Mouse (Mus musculus): ENCODE data around the gene Dusp27. TPM values are rescaled to one million over a fixed set of nuclear protein-coding genes. Genes with fewer than 3 reads are reported as not detected.

The Dusp27 gene
- polyA plus RNA-seq (2014; fragmentation: Nextera tagmentation; extraction: Ambion mirVana) = 0.51 and 1.00 TPM in 2 replicates

DNA sequence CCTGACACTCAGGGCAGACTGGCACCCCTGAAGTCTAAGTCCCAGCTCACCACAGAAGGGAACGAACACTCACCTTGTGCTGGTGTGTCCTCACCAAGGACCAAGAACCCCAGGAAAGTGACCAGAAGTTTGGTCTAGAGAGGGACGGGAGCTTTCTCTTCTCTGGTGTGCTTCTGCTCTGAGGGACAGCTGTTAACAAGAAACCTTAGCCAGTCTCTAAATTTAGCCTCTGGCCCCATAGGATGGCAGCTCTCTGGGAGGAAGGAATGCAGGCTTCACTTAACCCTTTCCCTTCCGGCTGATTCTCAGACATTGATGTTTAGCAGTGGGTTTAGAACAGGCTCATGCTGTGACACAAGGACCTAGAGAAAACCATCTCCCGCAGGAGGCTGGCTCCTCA is at the start of gene Dusp27:
Dusp27 (minus strand) TSS at position 204 of the 400 bp plus-strand sequence.
- Histone ChIP-seq H3K4me1 (ENCODE audit: control insufficient read depth, insufficient read depth, low read length) (no peaks in the 10 kb centered on the region), H3K4me2 (ENCODE audit: low read length) (no peak within 1 kb of the TSS), H3K9ac (replicated peaks; ENCODE audit: low read length) (no peak within 1 kb of the TSS), H3K36me3 (ENCODE audit: control insufficient read depth, insufficient read depth, low read length) (no peaks in the 10 kb centered on the region), H3K27ac (replicated peaks; ENCODE audit: low read depth, low read length) (no peak within 1 kb of the TSS), H3K4me3 (replicated peaks; ENCODE audit: low read depth, low read length) (no peak within 1 kb of the TSS), H3K9me3 (ENCODE audit: control insufficient read depth, low read length) (no peaks in the 10 kb centered on the region), H3K27me3 (ENCODE audit: control insufficient read depth, insufficient read depth, low read length) (no peaks in the 10 kb centered on the region)
- ATAC-seq (ENCODE audit: low FRiP score, low TSS enrichment) = no peak
- 58% methylated on average over 4 of the region's 4 CpGs for WGBS
- DNase-seq = no peak

DNA sequence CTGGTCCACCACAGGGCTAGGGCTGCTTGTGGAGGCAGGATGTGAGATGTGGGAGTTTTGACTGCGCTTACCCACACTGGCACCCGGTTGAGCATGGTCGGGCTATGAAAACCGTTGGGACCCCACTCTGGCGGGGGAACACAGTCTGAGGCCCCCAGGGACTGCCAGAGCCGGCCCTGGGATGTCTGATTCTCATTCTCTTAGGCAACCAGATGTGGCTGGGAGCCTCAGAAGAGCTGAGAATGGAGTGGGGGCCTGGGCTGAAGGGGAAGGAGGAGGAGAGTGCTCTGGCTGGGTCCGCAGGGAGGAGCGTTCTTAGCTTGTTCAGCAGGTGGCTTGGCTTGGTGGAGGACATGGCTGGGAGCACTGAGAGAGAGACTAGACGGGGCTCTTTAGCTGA is 45.9 kb upstream of the Dusp27 start:
- Histone ChIP-seq H3K4me3 (replicated peaks; ENCODE audit: low read depth, low read length) (no peak overlapping the region), H3K27me3 (ENCODE audit: control insufficient read depth, insufficient read depth, low read length) (no peaks in the 10 kb centered on the region), H3K4me2 (ENCODE audit: low read length) (no peak overlapping the region), H3K4me1 (ENCODE audit: control insufficient read depth, insufficient read depth, low read length) (no peaks in the 10 kb centered on the region), H3K36me3 (ENCODE audit: control insufficient read depth, insufficient read depth, low read length) (no peaks in the 10 kb centered on the region), H3K9ac (replicated peaks; ENCODE audit: low read length) (no peak overlapping the region), H3K27ac (replicated peaks; ENCODE audit: low read depth, low read length) (no peak overlapping the region), H3K9me3 (ENCODE audit: control insufficient read depth, low read length) (no peaks in the 10 kb centered on the region)
- ATAC-seq (ENCODE audit: low FRiP score, low TSS enrichment) (no peak), DNase-seq (no peak)
- WGBS = 80% methylated on average over 9 of the region's 9 CpGs

DNA sequence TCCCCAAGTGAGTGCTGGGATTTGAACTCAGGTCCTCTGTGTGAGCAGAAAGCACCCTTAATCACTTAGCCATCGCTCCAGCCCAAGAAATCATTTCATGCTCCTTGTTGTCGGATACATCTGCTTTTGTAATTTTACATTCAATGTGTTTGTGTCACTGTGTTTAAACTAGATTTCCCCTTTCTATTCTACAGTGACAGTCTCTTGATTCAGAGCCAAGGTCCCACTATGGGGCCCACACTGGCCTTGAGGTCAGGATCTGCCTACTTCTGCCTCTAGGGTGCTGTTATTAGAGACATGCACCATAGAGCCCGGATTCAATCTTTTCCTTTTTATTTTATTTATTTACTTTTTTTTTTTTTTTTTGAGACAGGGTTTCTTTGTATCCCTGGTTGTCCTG is 45.3 kb upstream of the Dusp27 start:
- H3K36me3 ChIP-seq (ENCODE audit: control insufficient read depth, insufficient read depth, low read length) = no peaks in the 10 kb centered on the region
- no peak overlapping the region for H3K9ac ChIP-seq (replicated peaks; ENCODE audit: low read length)
- H3K4me1 ChIP-seq (ENCODE audit: control insufficient read depth, insufficient read depth, low read length) = no peaks in the 10 kb centered on the region
- H3K9me3 ChIP-seq (ENCODE audit: control insufficient read depth, low read length) = no peaks in the 10 kb centered on the region
- no peak for ATAC-seq (ENCODE audit: low FRiP score, low TSS enrichment)
- 86% methylated on average over 3 of the region's 3 CpGs for WGBS
- no peak for DNase-seq
- no peak overlapping the region for H3K4me2 ChIP-seq (ENCODE audit: low read length)
- no peak overlapping the region for H3K4me3 ChIP-seq (replicated peaks; ENCODE audit: low read depth, low read length)
- H3K27ac ChIP-seq (replicated peaks; ENCODE audit: low read depth, low read length) = no peak overlapping the region
- H3K27me3 ChIP-seq (ENCODE audit: control insufficient read depth, insufficient read depth, low read length) = no peaks in the 10 kb centered on the region

DNA sequence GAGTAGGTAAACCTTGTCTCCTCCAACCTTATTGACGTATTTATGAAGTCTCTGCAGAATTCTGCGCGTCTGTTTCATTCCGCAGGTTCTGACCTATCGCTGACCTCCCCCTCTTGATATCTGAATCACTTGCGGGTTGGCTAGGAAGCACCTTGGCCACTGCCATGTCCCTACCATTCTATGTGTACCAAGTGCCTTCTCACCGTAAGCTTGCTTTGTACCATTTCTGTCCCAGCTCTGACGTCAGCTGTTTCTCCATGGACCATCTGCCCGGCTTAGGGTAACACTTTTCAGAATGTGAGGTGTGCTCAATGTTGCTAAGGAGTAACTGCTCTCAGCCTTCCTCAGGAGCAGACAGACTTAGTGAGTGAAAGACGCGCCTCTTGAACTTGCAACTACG is 43.1 kb upstream of the Dusp27 start:
- DNase-seq = no peak
- H3K4me3 ChIP-seq (replicated peaks; ENCODE audit: low read depth, low read length) = no peak overlapping the region
- no peaks in the 10 kb centered on the region for H3K9me3 ChIP-seq (ENCODE audit: control insufficient read depth, low read length)
- H3K4me1 ChIP-seq (ENCODE audit: control insufficient read depth, insufficient read depth, low read length) = no peaks in the 10 kb centered on the region
- WGBS = 95% methylated on average over 12 of the region's 12 CpGs
- H3K27ac ChIP-seq (replicated peaks; ENCODE audit: low read depth, low read length) = no peak overlapping the region
- no peak for ATAC-seq (ENCODE audit: low FRiP score, low TSS enrichment)
- no peaks in the 10 kb centered on the region for H3K27me3 ChIP-seq (ENCODE audit: control insufficient read depth, insufficient read depth, low read length)
- H3K4me2 ChIP-seq (ENCODE audit: low read length) = no peak overlapping the region
- no peak overlapping the region for H3K9ac ChIP-seq (replicated peaks; ENCODE audit: low read length)
- H3K36me3 ChIP-seq (ENCODE audit: control insufficient read depth, insufficient read depth, low read length) = no peaks in the 10 kb centered on the region

DNA sequence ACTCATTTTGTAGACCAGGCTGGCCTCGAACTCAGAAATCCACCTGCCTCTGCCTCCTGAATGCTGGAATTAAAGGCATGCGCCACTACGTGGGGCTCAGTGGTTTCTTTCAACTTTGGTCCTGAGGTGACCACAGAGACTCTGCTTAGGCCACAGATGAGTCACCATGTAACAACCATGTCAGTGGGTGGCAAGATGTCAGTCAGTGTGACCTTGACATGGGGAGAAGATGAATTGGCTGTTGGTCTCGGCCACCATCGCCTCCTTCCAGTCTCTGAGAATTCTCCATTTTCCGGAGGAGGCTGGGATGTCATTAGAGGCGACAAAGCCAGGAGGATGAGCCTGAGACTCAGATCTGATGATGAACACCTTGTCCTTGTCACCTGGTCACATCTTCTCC is 42.0 kb upstream of the Dusp27 start:
- Histone ChIP-seq H3K4me1 (ENCODE audit: control insufficient read depth, insufficient read depth, low read length) (no peaks in the 10 kb centered on the region), H3K9me3 (ENCODE audit: control insufficient read depth, low read length) (no peaks in the 10 kb centered on the region), H3K9ac (replicated peaks; ENCODE audit: low read length) (no peak overlapping the region), H3K36me3 (ENCODE audit: control insufficient read depth, insufficient read depth, low read length) (no peaks in the 10 kb centered on the region), H3K27ac (replicated peaks; ENCODE audit: low read depth, low read length) (no peak overlapping the region), H3K4me2 (ENCODE audit: low read length) (no peak overlapping the region), H3K27me3 (ENCODE audit: control insufficient read depth, insufficient read depth, low read length) (no peaks in the 10 kb centered on the region), H3K4me3 (replicated peaks; ENCODE audit: low read depth, low read length) (no peak overlapping the region)
- ATAC-seq (ENCODE audit: low FRiP score, low TSS enrichment) = no peak
- 93% methylated on average over 7 of the region's 7 CpGs for WGBS
- no peak for DNase-seq

DNA sequence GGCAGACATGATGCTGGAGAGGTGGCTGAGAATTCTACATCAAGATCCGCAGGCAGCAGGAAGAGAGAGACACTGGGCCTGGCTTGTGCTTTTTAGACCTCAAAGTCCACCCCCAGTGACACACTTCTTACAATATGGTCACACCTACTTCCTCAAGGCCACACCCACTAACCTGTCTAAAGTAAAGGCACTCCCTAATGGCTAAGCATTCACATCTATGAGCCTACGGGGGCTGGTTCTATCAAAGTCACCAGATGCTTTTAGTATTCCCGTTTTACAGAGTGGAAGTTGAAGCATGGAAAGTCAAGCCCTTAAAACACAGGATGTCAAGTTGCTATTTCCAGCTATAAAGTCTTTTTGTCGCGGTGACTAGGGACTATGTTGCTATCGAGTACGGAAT is 40.3 kb upstream of the Dusp27 start:
- H3K4me1 ChIP-seq (ENCODE audit: control insufficient read depth, insufficient read depth, low read length) = no peaks in the 10 kb centered on the region
- no peak for ATAC-seq (ENCODE audit: low FRiP score, low TSS enrichment)
- H3K4me2 ChIP-seq (ENCODE audit: low read length) = no peak overlapping the region
- H3K27ac ChIP-seq (replicated peaks; ENCODE audit: low read depth, low read length) = no peak overlapping the region
- H3K4me3 ChIP-seq (replicated peaks; ENCODE audit: low read depth, low read length) = no peak overlapping the region
- no peaks in the 10 kb centered on the region for H3K9me3 ChIP-seq (ENCODE audit: control insufficient read depth, low read length)
- 99% methylated on average over 7 of the region's 7 CpGs for WGBS
- no peak overlapping the region for H3K9ac ChIP-seq (replicated peaks; ENCODE audit: low read length)
- H3K36me3 ChIP-seq (ENCODE audit: control insufficient read depth, insufficient read depth, low read length) = no peaks in the 10 kb centered on the region
- no peak for DNase-seq
- H3K27me3 ChIP-seq (ENCODE audit: control insufficient read depth, insufficient read depth, low read length) = no peaks in the 10 kb centered on the region

DNA sequence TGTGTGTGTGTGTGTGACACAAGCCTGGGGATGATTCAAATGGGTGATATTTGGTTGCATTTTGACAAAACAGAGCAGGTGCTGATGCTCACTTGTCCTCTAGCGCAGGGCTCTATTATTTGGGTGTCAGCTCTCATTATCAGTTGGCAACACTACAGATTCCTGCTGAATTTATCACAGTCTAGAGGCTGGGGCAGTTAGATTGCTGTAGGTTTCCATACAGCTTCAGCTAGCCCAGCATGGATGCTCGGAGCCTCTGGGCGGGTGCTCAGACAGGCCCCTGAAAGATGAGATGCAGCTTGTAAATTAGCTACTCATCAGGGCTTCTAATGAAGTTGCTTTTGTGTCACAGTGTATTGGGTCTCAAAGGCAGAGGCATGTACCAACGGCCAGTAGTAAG is 39.7 kb upstream of the Dusp27 start:
- H3K9ac ChIP-seq (replicated peaks; ENCODE audit: low read length) = no peak overlapping the region
- DNase-seq (no peak), ATAC-seq (ENCODE audit: low FRiP score, low TSS enrichment) (no peak)
- H3K9me3 ChIP-seq (ENCODE audit: control insufficient read depth, low read length) = no peaks in the 10 kb centered on the region
- H3K4me1 ChIP-seq (ENCODE audit: control insufficient read depth, insufficient read depth, low read length) = no peaks in the 10 kb centered on the region
- H3K27me3 ChIP-seq (ENCODE audit: control insufficient read depth, insufficient read depth, low read length) = no peaks in the 10 kb centered on the region
- WGBS = 83% methylated on average over 4 of the region's 4 CpGs
- no peak overlapping the region for H3K4me3 ChIP-seq (replicated peaks; ENCODE audit: low read depth, low read length)
- no peak overlapping the region for H3K4me2 ChIP-seq (ENCODE audit: low read length)
- no peaks in the 10 kb centered on the region for H3K36me3 ChIP-seq (ENCODE audit: control insufficient read depth, insufficient read depth, low read length)
- no peak overlapping the region for H3K27ac ChIP-seq (replicated peaks; ENCODE audit: low read depth, low read length)

DNA sequence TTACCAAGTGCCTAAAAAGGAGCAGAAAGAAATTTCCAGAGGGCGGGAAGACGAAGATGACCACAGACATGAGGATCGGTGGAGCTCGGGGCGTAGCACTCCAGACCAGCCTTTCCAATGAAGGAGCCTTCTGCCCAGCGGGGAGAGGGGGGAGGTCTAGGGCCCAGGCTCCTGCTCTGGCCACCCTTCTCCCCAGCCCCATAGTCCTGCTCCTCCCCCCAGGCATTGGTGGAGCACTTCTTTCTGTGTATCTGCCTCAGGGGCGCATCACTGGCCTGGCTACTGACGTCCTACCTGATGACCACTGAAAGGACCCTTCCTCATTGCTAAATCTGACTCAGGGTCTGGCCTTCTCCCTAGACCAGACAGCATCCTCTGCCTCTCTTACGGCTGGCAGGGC is 37.4 kb upstream of the Dusp27 start:
- no peaks in the 10 kb centered on the region for H3K27me3 ChIP-seq (ENCODE audit: control insufficient read depth, insufficient read depth, low read length)
- H3K9me3 ChIP-seq (ENCODE audit: control insufficient read depth, low read length) = no peaks in the 10 kb centered on the region
- H3K27ac ChIP-seq (replicated peaks; ENCODE audit: low read depth, low read length) = no peak overlapping the region
- no peaks in the 10 kb centered on the region for H3K36me3 ChIP-seq (ENCODE audit: control insufficient read depth, insufficient read depth, low read length)
- WGBS = 94% methylated on average over 9 of the region's 9 CpGs
- DNase-seq (no peak), ATAC-seq (ENCODE audit: low FRiP score, low TSS enrichment) (no peak)
- H3K4me1 ChIP-seq (ENCODE audit: control insufficient read depth, insufficient read depth, low read length) = no peaks in the 10 kb centered on the region
- H3K9ac ChIP-seq (replicated peaks; ENCODE audit: low read length) = no peak overlapping the region
- no peak overlapping the region for H3K4me3 ChIP-seq (replicated peaks; ENCODE audit: low read depth, low read length)
- H3K4me2 ChIP-seq (ENCODE audit: low read length) = no peak overlapping the region

DNA sequence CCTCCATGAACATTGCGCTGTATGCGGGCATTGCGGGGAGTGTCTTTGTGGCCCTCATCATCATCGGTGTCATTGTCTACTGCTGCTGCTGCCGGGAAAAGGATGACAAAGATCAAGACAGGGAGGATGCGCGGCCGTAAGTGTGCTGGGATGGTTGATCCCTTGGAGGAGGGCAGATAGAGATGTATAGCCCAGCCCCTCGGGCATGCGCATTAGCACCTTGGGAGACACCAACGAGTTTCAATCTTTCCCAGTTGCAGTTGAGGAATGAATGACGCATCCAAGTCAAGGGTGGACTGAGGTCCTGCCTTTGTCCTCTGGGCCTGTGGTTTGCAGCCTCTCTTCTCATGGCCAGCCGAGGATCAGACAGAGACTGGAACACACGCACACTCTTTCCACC is 36.9 kb upstream of the Dusp27 start:
- no peaks in the 10 kb centered on the region for H3K36me3 ChIP-seq (ENCODE audit: control insufficient read depth, insufficient read depth, low read length)
- H3K4me1 ChIP-seq (ENCODE audit: control insufficient read depth, insufficient read depth, low read length) = no peaks in the 10 kb centered on the region
- H3K27me3 ChIP-seq (ENCODE audit: control insufficient read depth, insufficient read depth, low read length) = no peaks in the 10 kb centered on the region
- 83% methylated on average over 14 of the region's 14 CpGs for WGBS
- DNase-seq (no peak), ATAC-seq (ENCODE audit: low FRiP score, low TSS enrichment) (no peak)
- no peaks in the 10 kb centered on the region for H3K9me3 ChIP-seq (ENCODE audit: control insufficient read depth, low read length)
- H3K27ac ChIP-seq (replicated peaks; ENCODE audit: low read depth, low read length) = no peak overlapping the region
- no peak overlapping the region for H3K4me2 ChIP-seq (ENCODE audit: low read length)
- H3K9ac ChIP-seq (replicated peaks; ENCODE audit: low read length) = no peak overlapping the region
- H3K4me3 ChIP-seq (replicated peaks; ENCODE audit: low read depth, low read length) = no peak overlapping the region
